Mouse (Mus musculus) lung, postnatal 0 days (tissue): Measurements from ENCODE around the gene Gse1.

Experiments used
- CTCF ChIP-seq: IDR thresholded peaks from 2 replicates; pipeline ENCODE4 v1.5.1; 2016; ENCODE audit warnings: antibody characterized with exemption, mild to moderate bottlenecking
- EP300 ChIP-seq: IDR thresholded peaks from 2 replicates; pipeline ENCODE4 v1.6.1; 2016; ENCODE audit warnings: antibody characterized with exemption, mild to moderate bottlenecking, control low read depth

DNA sequence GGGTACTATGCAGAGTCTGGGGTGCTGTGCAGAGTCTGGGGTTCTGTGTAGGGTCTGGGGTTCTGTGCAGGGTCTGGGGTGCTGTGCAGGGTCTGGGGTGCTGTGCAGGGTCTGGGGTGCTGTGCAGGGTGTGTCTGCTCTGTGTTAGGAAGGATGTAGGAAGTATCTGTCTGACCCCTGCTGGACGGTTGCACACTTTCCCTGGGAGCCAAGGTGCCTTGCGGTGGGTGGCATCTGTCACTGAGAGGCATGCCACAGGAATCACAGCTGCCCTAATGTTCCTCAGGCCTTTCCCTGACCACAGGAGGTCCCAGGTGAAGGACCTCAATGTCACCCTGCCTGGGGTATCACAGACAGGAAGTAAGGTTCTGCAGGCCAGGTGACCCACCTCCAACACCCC lies 278.3 kb downstream of the Gse1 start:
- TF ChIP-seq CTCF (peak; percentile 64), EP300 (no peak)
